Mouse (Mus musculus) monocyte, adult 59 days (primary cell): Measurements from ENCODE around the gene Nt5c3b. TPM values are rescaled to one million over a fixed set of nuclear protein-coding genes. Genes with fewer than 3 reads are reported as not detected.

Experiments
- total RNA-seq, 2 experiments: library from RNA; stranded (reverse); gene quantifications; one replicate each; pipeline ENCODE4 v1.2.4; 2023

Nt5c3b gene
- total RNA-seq = 10 to 100 TPM in 1 of 2 experiments, 1 to 10 TPM in 1; 9.8 to 11.3 TPM

DNA sequence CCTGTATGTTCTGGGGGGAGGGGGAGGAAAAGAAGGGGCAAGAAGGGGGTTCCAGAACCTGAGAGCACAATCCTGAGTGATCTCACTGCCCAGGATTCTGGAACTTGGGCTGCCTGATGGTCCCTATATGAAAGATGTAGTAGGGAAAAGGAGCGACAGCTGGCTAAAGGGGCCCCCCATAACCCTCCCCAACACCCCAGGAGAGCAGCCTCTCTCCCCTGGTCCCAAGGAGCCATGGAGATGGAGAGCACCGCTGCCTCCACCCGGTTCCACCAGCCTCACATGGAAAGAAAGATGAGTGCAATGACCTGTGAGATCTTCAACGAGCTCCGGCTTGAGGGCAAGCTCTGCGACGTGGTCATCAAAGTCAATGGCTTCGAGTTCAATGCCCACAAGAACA is at the start of gene Nt5c3b, which contains the start of gene Klhl10:
TSS of gene Nt5c3b (minus strand) at position 12 of the 400 bp plus-strand sequence.
TSS of gene Klhl10 (plus strand) at position 121 of the 400 bp plus-strand sequence.

DNA sequence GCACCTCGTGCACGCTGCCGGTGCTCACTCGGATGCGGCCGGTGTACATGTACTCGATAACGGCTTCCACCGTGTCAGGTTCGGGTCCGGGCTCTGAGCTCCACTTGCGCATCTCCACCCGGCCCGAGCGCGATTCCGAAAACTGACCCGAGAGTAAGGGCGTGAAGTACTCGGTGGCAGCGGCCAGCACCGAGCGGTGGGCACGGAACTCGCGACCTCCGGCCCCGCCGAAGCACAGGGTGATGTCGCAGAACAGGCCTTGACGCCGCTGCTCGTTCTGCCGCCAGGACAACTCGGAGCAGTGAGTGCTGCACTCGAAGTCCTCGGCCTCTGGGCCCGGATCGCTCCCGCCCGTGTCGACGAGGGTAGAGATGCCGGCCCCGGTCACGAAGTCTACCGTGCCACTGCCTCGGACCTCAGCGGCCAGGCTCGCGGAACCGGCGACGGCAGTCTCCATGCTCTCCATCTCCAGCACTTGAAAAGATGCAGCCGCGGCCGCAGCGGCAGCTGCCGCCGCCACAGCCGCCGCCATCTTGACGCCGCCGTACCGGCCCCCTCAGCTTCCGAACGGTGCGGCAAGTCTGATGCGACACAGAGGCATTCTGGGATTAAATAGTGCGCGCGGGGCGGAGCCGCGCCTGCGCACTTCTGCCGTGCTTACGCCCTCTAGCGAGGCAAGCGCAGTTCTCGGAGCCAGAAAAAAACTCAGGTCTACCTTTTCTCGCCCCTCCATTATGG is 30.8 kb upstream of the Nt5c3b start, which contains the start of gene Klhl11:
TSS of gene Klhl11 (minus strand) at position 545 of the 738 bp plus-strand sequence.

GRCm38 (mm10) chr11:100414914-100415822 is 26.4 kb downstream of the Nt5c3b start, which contains the start of gene Fkbp10:
TSS of gene Fkbp10 (plus strand) at chr11:100415697.

DNA sequence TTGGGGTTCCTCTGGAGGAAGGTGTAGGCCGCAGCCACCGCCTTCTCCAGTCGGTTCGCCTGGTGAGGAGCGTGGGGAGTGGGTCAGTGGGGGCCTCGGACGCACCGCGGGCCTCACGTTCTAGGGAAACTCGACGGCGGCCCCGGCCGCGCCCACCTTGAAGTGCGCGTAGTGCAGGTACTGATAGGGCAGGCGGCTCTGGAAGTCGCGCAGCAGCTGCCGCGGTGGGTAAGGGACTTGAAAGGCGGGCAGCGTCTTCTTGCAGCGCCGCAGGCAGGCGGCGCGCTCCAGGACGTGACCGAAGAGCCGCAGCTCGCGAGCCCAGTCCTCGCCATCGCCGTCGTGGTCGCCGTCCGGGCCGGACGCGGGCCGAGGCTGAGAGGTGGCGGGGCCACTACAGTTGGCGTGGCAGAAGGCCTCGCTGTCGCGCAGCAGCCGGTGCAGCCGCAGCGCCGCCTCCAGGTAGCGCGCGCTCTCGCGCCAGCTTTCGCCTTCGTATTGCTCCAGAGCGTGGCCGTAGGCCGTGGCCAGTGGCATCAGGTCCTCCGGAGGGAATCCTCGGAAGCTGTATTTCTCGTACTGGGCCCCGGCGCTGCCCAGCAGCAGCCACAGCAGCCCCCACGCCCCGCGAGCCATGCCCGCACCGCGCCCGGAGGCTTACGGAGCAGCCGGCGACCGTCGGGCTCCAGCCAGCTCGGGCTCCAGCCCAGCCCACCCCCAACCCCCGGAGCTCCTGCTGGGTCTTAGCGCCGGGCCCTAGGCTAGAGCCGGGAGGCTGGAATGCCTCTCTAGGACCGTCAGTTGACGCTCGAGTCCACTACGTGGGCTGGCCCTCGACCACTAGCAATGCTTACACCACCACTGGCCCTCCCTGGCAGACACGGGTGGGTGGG is 27.3 kb downstream of the Nt5c3b start, which contains the start of gene P3h4:
TSS of gene P3h4 (minus strand) at position 816 of the 893 bp plus-strand sequence.

GRCm38 (mm10) chr11:100397600-100398389 is 43.8 kb downstream of the Nt5c3b start, which contains the start of gene Jup:
TSS of gene Jup (minus strand) at chr11:100397763.

Other genes with a start within 250 kb of the Nt5c3b start
- gene Krt9, start 248.6 kb downstream of the Nt5c3b start, total RNA-seq = not detected
- not detected for gene Krt14, start 234.3 kb downstream of the Nt5c3b start, total RNA-seq
- not detected for gene Krt16, start 192.9 kb downstream of the Nt5c3b start, total RNA-seq
- gene Krt17, start 180.8 kb downstream of the Nt5c3b start, total RNA-seq = not detected
- not detected for gene Krt42, start 171.9 kb downstream of the Nt5c3b start, total RNA-seq
- 1,000 to 10,000 TPM; 1,552 to 1,553 TPM for gene Eif1, start 121.9 kb downstream of the Nt5c3b start, total RNA-seq
- gene Gast, start 107.4 kb downstream of the Nt5c3b start, total RNA-seq = not detected
- gene Hap1, start 85.7 kb downstream of the Nt5c3b start, total RNA-seq = 10 to 100 TPM; 18.6 to 22.0 TPM
- gene Jup, start 44.0 kb downstream of the Nt5c3b start, total RNA-seq = 100 to 1,000 TPM; 124 to 141 TPM
- gene P3h4, start 27.0 kb downstream of the Nt5c3b start, total RNA-seq = under 1 TPM; 0.50 to 0.64 TPM
- under 1 TPM in 1 of 2 experiments, not detected in 1; 0.34 TPM for gene Fkbp10, start 26.1 kb downstream of the Nt5c3b start, total RNA-seq
- under 1 TPM in 1 of 2 experiments, not detected in 1; 0.97 TPM for gene Klhl10, start 109 bp upstream of the Nt5c3b start, total RNA-seq
- 10 to 100 TPM; 14.6 to 16.6 TPM for gene Klhl11, start 30.9 kb upstream of the Nt5c3b start, total RNA-seq
- 100 to 1,000 TPM; 163 to 168 TPM for gene Acly, start 86.2 kb upstream of the Nt5c3b start, total RNA-seq
- gene Ttc25, start 103.8 kb upstream of the Nt5c3b start, total RNA-seq = under 1 TPM; 0.27 to 0.39 TPM
- 10 to 100 TPM; 24.0 to 27.3 TPM for gene Cnp, start 133.1 kb upstream of the Nt5c3b start, total RNA-seq
- gene Nkiras2, start 177.4 kb upstream of the Nt5c3b start, total RNA-seq = 100 to 1,000 TPM; 104 to 119 TPM
- 100 to 1,000 TPM; 248 to 252 TPM for gene Dnajc7, start 178.4 kb upstream of the Nt5c3b start, total RNA-seq